Mouse (Mus musculus) liver, embryonic 16.5 days (tissue): ENCODE results near the gene Piwil4. TPM values are rescaled to one million over a fixed set of nuclear protein-coding genes. Genes with fewer than 3 reads are reported as not detected.
"Not testable (repeated sequence)": the region's sequence is repeated elsewhere in the genome, so short reads cannot be mapped to it uniquely, and the experiment has no call there.

ENCODE experiments used
- ATAC-seq: fragments of 200-750 bp; cut with Nextera tagmentation; 2 replicates; pipeline ENCODE4 v1.8.0; 2017; ENCODE audit warnings: low read depth, mild to moderate bottlenecking, moderate number of reproducible peaks, moderate library complexity
- H3K27ac ChIP-seq: fragments of 300-500 bp; sonication (generic); 2 replicates; pipeline ENCODE4 v1.5.1; 2014; ENCODE audit warnings: mild to moderate bottlenecking, low read length
- H3K27me3 ChIP-seq: fragments of 300-500 bp; sonication (generic); 2 replicates; pipeline ENCODE4 v1.6.1; 2014; ENCODE audit warnings: low read depth, low read length, mixed read lengths; ENCODE audit not compliant: control insufficient read depth, insufficient read depth
- H3K36me3 ChIP-seq: fragments of 300-500 bp; sonication (generic); 2 replicates; pipeline ENCODE4 v1.6.1; 2014; ENCODE audit warnings: mild to moderate bottlenecking; ENCODE audit not compliant: control insufficient read depth, insufficient read depth
- H3K4me1 ChIP-seq: fragments of 300-500 bp; sonication (generic); 2 replicates; pipeline ENCODE4 v1.6.1; 2014; ENCODE audit warnings: low read depth, low read length, mixed read lengths; ENCODE audit not compliant: control insufficient read depth
- H3K4me2 ChIP-seq: fragments of 300-500 bp; sonication (generic); 2 replicates; pipeline ENCODE4 v1.6.1; 2014; ENCODE audit warnings: low read depth, low read length, mixed read lengths
- H3K4me3 ChIP-seq: fragments of 300-500 bp; sonication (generic); 2 replicates; pipeline ENCODE4 v1.5.1; 2014; ENCODE audit warnings: low read depth, mild to moderate bottlenecking, low read length
- H3K9ac ChIP-seq: fragments of 300-500 bp; sonication (generic); 2 replicates; pipeline ENCODE4 v1.6.1; 2014; ENCODE audit warnings: low read depth, low read length
- H3K9me3 ChIP-seq: fragments of 300-500 bp; sonication (generic); replicated peaks from 2 replicates; pipeline ENCODE4 v1.6.1; 2016; ENCODE audit warnings: low read length; ENCODE audit not compliant: control insufficient read depth
- WGBS: fragments of 180-500 bp; shearing (Covaris S2); extraction: QIAGEN DNeasy Blood & Tissue Kit; methylation state at CpG from one replicate; pipeline ENCODE4 v1.1.7; 2014; ENCODE audit not compliant: insufficient replicate concordance; 5-methylcytosine and 5-hydroxymethylcytosine counted together
- polyA plus RNA-seq: library from polyadenylated mRNA; unstranded; fragments of >200 nt; fragmentation: Nextera tagmentation; extraction: Ambion mirVana; gene quantifications from 2 replicates; pipeline ENCODE4 v1.2.1, GENCODE M21; 2015

Gene Piwil4
- polyA plus RNA-seq, 1 experiment from 2014 or later = 0.05 TPM

DNA sequence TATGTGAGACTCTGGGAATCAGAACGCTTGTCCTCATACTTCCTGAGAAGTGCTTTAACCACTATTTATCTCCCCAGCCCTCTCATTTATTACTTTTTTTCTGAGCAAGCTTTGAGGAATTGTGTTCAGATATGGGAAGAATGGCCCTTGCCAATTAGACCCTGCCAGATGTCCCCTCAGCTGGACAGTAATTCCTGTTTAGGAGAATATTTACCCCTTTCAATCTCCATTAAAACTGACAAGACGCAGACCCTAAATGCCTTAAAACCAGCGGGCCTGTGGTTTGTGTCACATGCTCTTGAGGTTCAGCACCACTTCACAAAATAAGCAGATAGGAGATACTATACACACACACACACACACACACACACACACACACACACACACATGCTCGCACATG, 56.2 kb downstream of the Piwil4 start:
- no peak overlapping the region for H3K27ac ChIP-seq
- no peaks in the 10 kb centered on the region for H3K4me1 ChIP-seq
- 51% methylated on average over 4 of the region's 4 CpGs for WGBS
- no peaks in the 10 kb centered on the region for H3K9me3 ChIP-seq
- no peaks in the 10 kb centered on the region for H3K27me3 ChIP-seq
- H3K4me2 ChIP-seq = no peak overlapping the region
- no peak overlapping the region for H3K9ac ChIP-seq
- H3K36me3 ChIP-seq = no peaks in the 10 kb centered on the region
- no peak overlapping the region for H3K4me3 ChIP-seq
- no peak for ATAC-seq

DNA sequence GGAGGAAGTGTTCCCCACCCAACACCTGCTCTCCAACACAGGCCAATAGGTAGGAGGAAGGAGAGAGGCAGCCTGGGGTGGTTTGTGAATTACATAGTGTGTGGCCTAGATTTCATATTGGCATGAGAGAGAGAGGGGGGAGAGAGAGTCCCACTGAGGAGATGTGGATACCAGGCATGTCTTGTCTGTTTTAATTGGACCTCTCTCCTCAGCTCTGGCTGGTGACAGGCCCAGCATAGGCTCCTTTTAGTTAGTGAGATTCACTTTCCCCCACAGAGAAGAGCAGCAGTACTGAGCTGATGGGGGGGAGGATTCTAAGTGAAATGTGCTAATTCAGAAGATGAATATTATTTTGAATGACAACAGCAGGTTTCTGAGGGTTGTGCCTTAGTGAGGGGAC, 57.8 kb downstream of the Piwil4 start:
- Histone ChIP-seq H3K4me3 (no peak overlapping the region), H3K4me1 (no peaks in the 10 kb centered on the region), H3K9me3 (no peaks in the 10 kb centered on the region), H3K9ac (no peak overlapping the region), H3K36me3 (no peaks in the 10 kb centered on the region), H3K27ac (no peak overlapping the region), H3K4me2 (no peak overlapping the region), H3K27me3 (no peaks in the 10 kb centered on the region)
- ATAC-seq = no peak

DNA sequence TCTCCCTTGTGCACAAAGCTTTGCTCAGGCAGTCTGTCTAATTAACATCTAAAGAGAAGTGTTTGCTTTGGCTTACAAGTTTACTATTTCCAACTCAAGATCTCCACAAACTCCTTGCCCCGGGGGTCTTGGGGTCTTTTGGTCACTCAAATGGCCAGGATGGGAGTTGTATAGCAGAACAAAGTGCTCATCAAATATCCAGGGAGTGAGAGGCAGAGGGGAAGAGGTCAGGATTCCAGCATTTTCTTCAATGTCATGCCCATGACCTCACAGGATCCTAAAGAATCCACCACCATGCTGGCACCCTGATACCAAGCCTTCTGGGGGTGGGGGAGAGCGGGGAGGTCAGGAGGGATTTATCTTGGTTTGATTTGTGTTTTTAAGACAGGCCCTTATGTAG, 59.9 kb downstream of the Piwil4 start:
- no peaks in the 10 kb centered on the region for H3K36me3 ChIP-seq
- H3K27ac ChIP-seq = no peak overlapping the region
- no peak for ATAC-seq
- no peaks in the 10 kb centered on the region for H3K9me3 ChIP-seq
- H3K4me3 ChIP-seq = no peak overlapping the region
- no peaks in the 10 kb centered on the region for H3K4me1 ChIP-seq
- 37% methylated on average over 2 of the region's 2 CpGs for WGBS
- H3K9ac ChIP-seq = no peak overlapping the region
- H3K27me3 ChIP-seq = no peaks in the 10 kb centered on the region
- H3K4me2 ChIP-seq = no peak overlapping the region

DNA sequence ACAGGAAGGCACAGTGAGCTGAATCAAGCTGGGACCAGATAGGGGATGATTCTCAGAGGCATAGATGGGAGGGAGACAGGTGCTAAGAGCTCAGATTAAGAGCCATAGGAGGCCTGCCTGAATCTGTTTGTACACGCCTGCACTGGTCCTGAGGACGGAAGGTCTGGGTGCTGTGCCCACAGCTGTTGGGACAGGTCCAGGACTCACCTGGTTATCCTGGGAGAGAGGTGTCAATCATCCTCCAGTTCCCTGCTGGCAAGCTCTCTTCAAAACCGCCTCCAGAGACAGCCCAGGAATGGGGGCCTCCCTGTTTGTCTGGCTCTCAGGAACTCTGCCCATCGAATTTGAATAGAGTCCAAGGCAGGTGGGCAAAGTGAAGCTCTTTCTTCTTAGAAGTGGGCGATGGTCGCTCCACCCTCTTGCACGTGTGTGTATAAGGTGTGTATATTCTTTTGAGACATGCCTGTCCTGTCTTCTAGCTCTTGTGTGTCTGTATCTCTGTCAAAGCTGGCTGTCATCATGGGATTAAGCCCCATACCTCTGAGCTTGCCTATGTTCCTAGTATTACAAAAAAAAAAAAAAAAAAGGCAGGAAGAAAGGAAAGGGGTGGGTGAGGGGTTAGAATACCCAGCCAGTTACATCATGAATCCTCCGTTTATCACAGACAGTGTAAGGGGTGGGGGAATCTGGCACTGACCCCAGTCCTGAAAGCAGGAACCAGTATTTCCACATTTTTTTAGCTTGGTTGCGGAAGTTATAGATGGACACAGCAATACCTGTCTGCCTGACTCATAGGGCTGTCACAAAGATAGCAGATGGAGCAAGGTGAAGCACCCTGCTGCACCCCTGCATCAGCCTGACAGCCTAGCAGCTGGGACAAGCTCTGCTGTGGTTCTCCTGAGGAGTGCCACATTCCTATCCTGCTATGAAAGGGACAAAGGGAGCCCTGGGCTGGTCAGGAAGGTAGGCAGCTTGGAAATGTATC, 64.5 kb downstream of the Piwil4 start:
- no peak for ATAC-seq
- 48% methylated on average over 9 of the region's 9 CpGs for WGBS

DNA sequence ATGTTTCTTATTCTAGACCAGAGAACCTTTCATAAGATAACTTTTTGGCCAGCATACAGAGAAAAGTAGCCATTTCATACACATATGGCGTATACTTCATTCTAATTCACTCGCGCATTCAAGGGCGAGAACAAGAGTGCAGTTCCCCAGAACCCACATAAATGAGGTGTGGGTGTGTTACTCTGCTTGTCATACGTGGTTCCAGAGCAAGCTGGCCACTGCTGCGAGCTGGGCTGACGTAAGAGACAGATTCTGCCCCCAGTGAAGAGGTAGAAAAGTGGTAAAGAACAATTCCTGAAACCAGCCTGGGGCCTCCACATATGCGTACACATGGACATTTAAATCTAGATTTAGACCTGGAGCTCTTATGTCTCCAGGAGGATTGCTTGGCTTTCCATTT, 66.0 kb downstream of the Piwil4 start:
- 64% methylated on average over 8 of the region's 8 CpGs for WGBS
- Histone ChIP-seq H3K4me3 (no peak overlapping the region), H3K27ac (no peak overlapping the region), H3K9me3 (no peaks in the 10 kb centered on the region), H3K4me1 (no peaks in the 10 kb centered on the region), H3K27me3 (no peaks in the 10 kb centered on the region), H3K4me2 (no peak overlapping the region), H3K9ac (no peak overlapping the region), H3K36me3 (no peaks in the 10 kb centered on the region)
- no peak for ATAC-seq

More for the DNA sequence above, 64.5 kb downstream of the Piwil4 start:
- Histone ChIP-seq H3K27ac (no peak overlapping the region), H3K4me2 (no peak overlapping the region), H3K4me1 (no peaks in the 10 kb centered on the region), H3K27me3 (no peaks in the 10 kb centered on the region), H3K4me3 (no peak overlapping the region), H3K9ac (no peak overlapping the region), H3K9me3 (no peaks in the 10 kb centered on the region), H3K36me3 (no peaks in the 10 kb centered on the region)

DNA sequence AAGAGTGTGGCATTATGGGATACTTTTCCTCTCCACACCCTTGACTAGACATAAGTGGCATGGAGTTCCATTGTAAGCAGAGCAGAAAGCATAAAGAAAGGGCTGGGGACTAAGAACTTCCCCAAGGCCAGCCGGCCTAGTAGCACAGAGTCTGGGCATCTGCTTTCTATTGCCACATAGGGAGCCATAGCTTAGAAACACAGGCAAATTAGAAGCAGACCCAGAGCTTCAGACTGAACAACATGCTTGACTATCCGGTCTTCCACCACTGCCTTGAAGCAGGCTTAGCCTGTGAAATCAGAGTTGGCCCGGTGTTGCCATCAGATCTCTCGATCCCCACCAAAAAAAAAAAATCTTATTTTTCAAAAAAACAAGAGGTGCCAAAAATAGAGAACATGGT, 67.4 kb downstream of the Piwil4 start:
- Histone ChIP-seq H3K27me3 (no peaks in the 10 kb centered on the region), H3K4me2 (no peak overlapping the region), H3K27ac (no peak overlapping the region), H3K36me3 (no peaks in the 10 kb centered on the region), H3K4me1 (no peaks in the 10 kb centered on the region), H3K4me3 (no peak overlapping the region), H3K9ac (no peak overlapping the region), H3K9me3 (no peaks in the 10 kb centered on the region)
- WGBS = 69% methylated on average over 4 of the region's 4 CpGs
- no peak for ATAC-seq

DNA sequence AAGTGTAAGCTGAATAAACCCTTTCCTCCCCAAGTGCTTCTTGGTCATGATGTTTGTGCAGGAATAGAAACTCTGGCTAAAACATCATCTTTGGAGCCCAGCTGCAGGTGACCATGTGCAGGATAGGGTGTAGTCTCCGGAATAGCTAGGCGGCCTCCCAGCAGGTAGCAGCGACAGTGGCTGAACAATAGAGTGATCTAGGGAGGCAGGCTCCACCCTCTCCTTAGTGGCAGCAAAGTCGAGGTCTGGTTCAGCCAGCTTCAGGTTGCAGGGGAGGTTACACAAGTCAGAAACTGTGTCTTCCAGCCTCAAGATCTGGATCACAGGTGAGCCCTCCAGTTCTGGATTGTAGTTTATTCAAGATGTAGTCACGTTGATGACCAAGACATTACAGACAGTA, 68.6 kb downstream of the Piwil4 start:
- H3K9ac ChIP-seq, H3K36me3 ChIP-seq, H3K4me3 ChIP-seq, H3K9me3 ChIP-seq, H3K27me3 ChIP-seq, ATAC-seq, H3K4me2 ChIP-seq, H3K4me1 ChIP-seq, H3K27ac ChIP-seq: not testable (repeated sequence)
- 45% methylated on average over 5 of the region's 5 CpGs for WGBS

DNA sequence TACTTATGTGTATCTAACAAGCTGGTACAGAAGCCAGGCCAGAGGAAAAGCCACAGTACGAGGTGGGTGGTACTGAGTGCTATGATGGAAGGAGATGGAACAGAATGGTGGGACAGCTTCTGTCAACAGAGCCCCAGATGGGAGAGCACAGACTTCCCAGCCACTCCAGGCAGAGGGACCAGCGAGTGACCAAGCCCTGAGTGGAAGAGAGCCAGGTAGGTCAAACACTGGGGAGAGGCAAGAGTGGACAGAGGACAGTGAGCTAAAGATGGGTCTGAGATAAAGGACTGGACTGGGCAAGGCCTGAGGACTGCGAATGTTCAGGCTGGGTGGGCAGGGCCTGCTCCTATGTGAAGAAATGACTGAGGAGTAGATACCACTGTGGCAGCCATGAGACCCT, 72.2 kb downstream of the Piwil4 start:
- H3K27ac ChIP-seq = no peak overlapping the region
- no peaks in the 10 kb centered on the region for H3K9me3 ChIP-seq
- no peaks in the 10 kb centered on the region for H3K36me3 ChIP-seq
- no peaks in the 10 kb centered on the region for H3K4me1 ChIP-seq
- no peak overlapping the region for H3K4me2 ChIP-seq
- no peak for ATAC-seq
- H3K9ac ChIP-seq = no peak overlapping the region
- H3K4me3 ChIP-seq = no peak overlapping the region
- WGBS = 59% methylated on average over 3 of the region's 3 CpGs
- H3K27me3 ChIP-seq = no peaks in the 10 kb centered on the region

DNA sequence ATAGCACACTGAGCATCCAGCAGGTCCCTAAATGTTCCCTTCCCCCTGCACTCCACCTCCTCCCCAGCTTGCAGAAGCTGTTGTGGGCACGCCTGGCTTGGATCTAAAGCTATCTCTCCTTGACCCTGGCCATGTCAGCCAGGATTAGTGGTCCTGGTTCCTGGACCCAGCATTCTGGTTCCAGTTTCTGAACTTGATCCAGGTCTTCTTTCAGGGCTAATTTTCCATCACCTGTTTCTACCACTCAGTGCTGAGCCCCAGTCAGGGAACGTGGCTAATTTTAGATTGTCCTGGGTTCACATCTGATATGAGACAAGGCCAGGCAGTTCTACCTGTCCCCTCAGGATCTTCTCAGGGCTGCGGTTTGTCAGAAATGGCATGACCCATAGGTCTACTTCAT, 74.5 kb downstream of the Piwil4 start:
- no peak overlapping the region for H3K4me3 ChIP-seq
- ATAC-seq = no peak
- H3K27ac ChIP-seq = no peak overlapping the region
- 54% methylated on average over 3 of the region's 3 CpGs for WGBS
- H3K4me2 ChIP-seq = no peak overlapping the region
- H3K36me3 ChIP-seq = no peaks in the 10 kb centered on the region
- no peak overlapping the region for H3K9ac ChIP-seq
- H3K4me1 ChIP-seq = no peaks in the 10 kb centered on the region
- no peaks in the 10 kb centered on the region for H3K27me3 ChIP-seq
- no peaks in the 10 kb centered on the region for H3K9me3 ChIP-seq
